Mouse (Mus musculus): Measurements from ENCODE around the gene Gmcl1. TPM values are rescaled to one million over a fixed set of nuclear protein-coding genes. Genes with fewer than 3 reads are reported as not detected.

Gmcl1 gene
- polyA plus RNA-seq, 1 experiment from 2014 or later, result 16.7 TPM

GRCm38 (mm10) chr6:86767465-86767864 is 34.3 kb upstream of the Gmcl1 start:
- no peaks in the 10 kb centered on the region for H3K9me3 ChIP-seq (ENCODE audit: control insufficient read depth)
- peak overlapping the region; percentile 1; the same call in 1 of the 2 replicates for H3K27ac ChIP-seq (ENCODE audit: low read depth, low read length)
- no peak overlapping the region for H3K9ac ChIP-seq (ENCODE audit: low read depth, low read length)
- peaks cover 12% of the 10 kb centered on the region for H3K36me3 ChIP-seq (ENCODE audit: control insufficient read depth, insufficient read depth)
- H3K4me2 ChIP-seq (replicated peaks; ENCODE audit: low read depth), result no peak overlapping the region
- no peak overlapping the region for H3K4me3 ChIP-seq (ENCODE audit: low read depth, low read length)
- TF ChIP-seq CTCF (IDR thresholded peaks at IDR 0.05; ENCODE audit: low read depth), result no peak
- H3K27me3 ChIP-seq (replicated peaks; ENCODE audit: control insufficient read depth, insufficient read depth, low read length), result no peaks in the 10 kb centered on the region
- 70% methylated on average over 3 of the region's 3 CpGs for WGBS
- ATAC-seq, result no peak
- H3K4me1 ChIP-seq (replicated peaks; ENCODE audit: control insufficient read depth, insufficient read depth, low read length), result peaks cover 9% of the 10 kb centered on the region

- Histone ChIP-seq H3K4me3 (ENCODE audit: low read depth, low read length) (no peak overlapping the region), H3K4me2 (replicated peaks; ENCODE audit: low read depth) (no peak overlapping the region), H3K9ac (ENCODE audit: low read depth, low read length) (no peak overlapping the region), H3K27ac (ENCODE audit: low read depth, low read length) (peak overlapping the region; percentile 64; the same call in 1 of the 2 replicates), H3K4me1 (replicated peaks; ENCODE audit: control insufficient read depth, insufficient read depth, low read length) (peaks cover 9% of the 10 kb centered on the region; the same call in 1 of the 2 replicates), H3K36me3 (ENCODE audit: control insufficient read depth, insufficient read depth) (peaks cover 23% of the 10 kb centered on the region), H3K9me3 (ENCODE audit: control insufficient read depth) (no peaks in the 10 kb centered on the region), H3K27me3 (replicated peaks; ENCODE audit: control insufficient read depth, insufficient read depth, low read length) (no peaks in the 10 kb centered on the region)
- peak; percentile 47; the same call in 1 of the 2 replicates for TF ChIP-seq CTCF (IDR thresholded peaks at IDR 0.05; ENCODE audit: low read depth)
- peak; percentile 92 for ATAC-seq
- WGBS, result 34% methylated on average over 6 of the region's 6 CpGs
Measured at GRCm38 (mm10) chr6:86765637-86766059, 32.5 kb upstream of the Gmcl1 start.

GRCm38 (mm10) chr6:86754105-86754863 is 21.1 kb upstream of the Gmcl1 start:
- H3K9ac ChIP-seq (ENCODE audit: low read depth, low read length), result no peak overlapping the region
- H3K36me3 ChIP-seq (ENCODE audit: control insufficient read depth, insufficient read depth), result peaks cover 73% of the 10 kb centered on the region
- TF ChIP-seq CTCF (IDR thresholded peaks at IDR 0.05; ENCODE audit: low read depth), result peak; percentile 63
- H3K9me3 ChIP-seq (ENCODE audit: control insufficient read depth), result no peaks in the 10 kb centered on the region
- no peak overlapping the region for H3K4me3 ChIP-seq (ENCODE audit: low read depth, low read length)
- H3K4me2 ChIP-seq (replicated peaks; ENCODE audit: low read depth), result no peak overlapping the region
- no peaks in the 10 kb centered on the region for H3K27me3 ChIP-seq (replicated peaks; ENCODE audit: control insufficient read depth, insufficient read depth, low read length)
- no peak for ATAC-seq
- peaks cover 2% of the 10 kb centered on the region; the same call in 1 of the 2 replicates for H3K4me1 ChIP-seq (replicated peaks; ENCODE audit: control insufficient read depth, insufficient read depth, low read length)
- 72% methylated on average over 10 of the region's 10 CpGs for WGBS
- H3K27ac ChIP-seq (ENCODE audit: low read depth, low read length), result peak overlapping the region; percentile 50

GRCm38 (mm10) chr6:86752843-86753485 is 19.8 kb upstream of the Gmcl1 start:
- Histone ChIP-seq H3K27me3 (replicated peaks; ENCODE audit: control insufficient read depth, insufficient read depth, low read length) (no peaks in the 10 kb centered on the region), H3K36me3 (ENCODE audit: control insufficient read depth, insufficient read depth) (peaks cover 72% of the 10 kb centered on the region), H3K9ac (ENCODE audit: low read depth, low read length) (no peak overlapping the region), H3K9me3 (ENCODE audit: control insufficient read depth) (no peaks in the 10 kb centered on the region), H3K4me2 (replicated peaks; ENCODE audit: low read depth) (no peak overlapping the region), H3K27ac (ENCODE audit: low read depth, low read length) (no peak overlapping the region), H3K4me1 (replicated peaks; ENCODE audit: control insufficient read depth, insufficient read depth, low read length) (peaks cover 2% of the 10 kb centered on the region; the same call in 1 of the 2 replicates), H3K4me3 (ENCODE audit: low read depth, low read length) (no peak overlapping the region)
- WGBS, result 36% methylated on average over 5 of the region's 5 CpGs
- ATAC-seq, result peak; percentile 74
- TF ChIP-seq CTCF (IDR thresholded peaks at IDR 0.05; ENCODE audit: low read depth), result no peak

- no peak for ATAC-seq
- Histone ChIP-seq H3K4me2 (replicated peaks; ENCODE audit: low read depth) (no peak overlapping the region), H3K27me3 (replicated peaks; ENCODE audit: control insufficient read depth, insufficient read depth, low read length) (no peaks in the 10 kb centered on the region), H3K4me1 (replicated peaks; ENCODE audit: control insufficient read depth, insufficient read depth, low read length) (peaks cover 2% of the 10 kb centered on the region; the same call in 1 of the 2 replicates), H3K36me3 (ENCODE audit: control insufficient read depth, insufficient read depth) (peaks cover 59% of the 10 kb centered on the region), H3K9me3 (ENCODE audit: control insufficient read depth) (no peaks in the 10 kb centered on the region), H3K9ac (ENCODE audit: low read depth, low read length) (no peak overlapping the region), H3K4me3 (ENCODE audit: low read depth, low read length) (no peak overlapping the region), H3K27ac (ENCODE audit: low read depth, low read length) (no peak overlapping the region)
- WGBS, result 85% methylated on average over 4 of the region's 4 CpGs
- TF ChIP-seq CTCF (IDR thresholded peaks at IDR 0.05; ENCODE audit: low read depth), result no peak
Measured at GRCm38 (mm10) chr6:86750961-86751360, 17.8 kb upstream of the Gmcl1 start.

GRCm38 (mm10) chr6:86749817-86750216 is 16.6 kb upstream of the Gmcl1 start:
- no peak for TF ChIP-seq CTCF (IDR thresholded peaks at IDR 0.05; ENCODE audit: low read depth)
- Histone ChIP-seq H3K9ac (ENCODE audit: low read depth, low read length) (no peak overlapping the region), H3K9me3 (ENCODE audit: control insufficient read depth) (no peaks in the 10 kb centered on the region), H3K27me3 (replicated peaks; ENCODE audit: control insufficient read depth, insufficient read depth, low read length) (no peaks in the 10 kb centered on the region), H3K27ac (ENCODE audit: low read depth, low read length) (no peak overlapping the region), H3K4me2 (replicated peaks; ENCODE audit: low read depth) (no peak overlapping the region), H3K36me3 (ENCODE audit: control insufficient read depth, insufficient read depth) (peaks cover 61% of the 10 kb centered on the region), H3K4me1 (replicated peaks; ENCODE audit: control insufficient read depth, insufficient read depth, low read length) (peaks cover 2% of the 10 kb centered on the region; the same call in 1 of the 2 replicates), H3K4me3 (ENCODE audit: low read depth, low read length) (no peak overlapping the region)
- WGBS, result 46% methylated on average over 4 of the region's 4 CpGs
- no peak for ATAC-seq
